Mouse (Mus musculus): ENCODE results near the gene Rplp1.

Rplp1 gene

GRCm38 (mm10) chr9:61911300-61912128 is 2.8 kb downstream of the Rplp1 start:
- no peak for DNase-seq (ENCODE audit: low spot score)

GRCm38 (mm10) chr9:61910526-61911256 is 3.7 kb downstream of the Rplp1 start:
- no peak for DNase-seq (ENCODE audit: low spot score)

GRCm38 (mm10) chr9:61909633-61910032 is 4.7 kb downstream of the Rplp1 start:
- DNase-seq (ENCODE audit: low spot score): no peak

GRCm38 (mm10) chr9:61908832-61909407 is 5.4 kb downstream of the Rplp1 start:
- no peak for DNase-seq (ENCODE audit: low spot score)

- no peak for DNase-seq (ENCODE audit: low spot score)
Observed at GRCm38 (mm10) chr9:61908341-61908740, 6.0 kb downstream of the Rplp1 start.

- DNase-seq (ENCODE audit: low spot score): no peak
Observed at GRCm38 (mm10) chr9:61907621-61908295, 6.6 kb downstream of the Rplp1 start.

- no peak for DNase-seq (ENCODE audit: low spot score)
Observed at GRCm38 (mm10) chr9:61906912-61907311, 7.4 kb downstream of the Rplp1 start.

- DNase-seq (ENCODE audit: low spot score): no peak
Observed at GRCm38 (mm10) chr9:61905576-61905975, 8.8 kb downstream of the Rplp1 start.

GRCm38 (mm10) chr9:61904201-61904600 is 10.1 kb downstream of the Rplp1 start:
- no peak for DNase-seq (ENCODE audit: low spot score)

GRCm38 (mm10) chr9:61902445-61902844 is 11.9 kb downstream of the Rplp1 start:
- no peak for DNase-seq (ENCODE audit: low spot score)

GRCm38 (mm10) chr9:61901574-61901973 is 12.8 kb downstream of the Rplp1 start:
- no peak for DNase-seq (ENCODE audit: low spot score)

- DNase-seq (ENCODE audit: low spot score): peak; percentile 68
Observed at GRCm38 (mm10) chr9:61899804-61900203, 14.5 kb downstream of the Rplp1 start.

GRCm38 (mm10) chr9:61898401-61898800 is 15.9 kb downstream of the Rplp1 start:
- peak; percentile 72 for DNase-seq (ENCODE audit: low spot score)

- no peak for DNase-seq (ENCODE audit: low spot score)
Observed at GRCm38 (mm10) chr9:61895014-61895413, 19.3 kb downstream of the Rplp1 start.

GRCm38 (mm10) chr9:61889855-61890254 is 24.5 kb downstream of the Rplp1 start:
- no peak for DNase-seq (ENCODE audit: low spot score)

- no peak for DNase-seq (ENCODE audit: low spot score)
Observed at GRCm38 (mm10) chr9:61887661-61888379, 26.5 kb downstream of the Rplp1 start.

GRCm38 (mm10) chr9:61885964-61886363 is 28.4 kb downstream of the Rplp1 start:
- no peak for DNase-seq (ENCODE audit: low spot score)

- no peak for DNase-seq (ENCODE audit: low spot score)
Observed at GRCm38 (mm10) chr9:61884936-61885335, 29.4 kb downstream of the Rplp1 start.

GRCm38 (mm10) chr9:61884375-61884774 is 30.0 kb downstream of the Rplp1 start:
- no peak for DNase-seq (ENCODE audit: low spot score)

- no peak for DNase-seq (ENCODE audit: low spot score)
Observed at GRCm38 (mm10) chr9:61882179-61882578, 32.2 kb downstream of the Rplp1 start.

- peak; percentile 25 for DNase-seq (ENCODE audit: low spot score)
Observed at GRCm38 (mm10) chr9:61878889-61879288, 35.5 kb downstream of the Rplp1 start.

Data from testis, postnatal 14 days (tissue).